Mouse (Mus musculus): ENCODE measurements at regions not wholly inside any gene's neighbourhood (a gene's known extent, or its start where the extent isn't known, plus 50 kb on each side); places are given as distances from the start of the nearest gene placed in this dataset.

DNA sequence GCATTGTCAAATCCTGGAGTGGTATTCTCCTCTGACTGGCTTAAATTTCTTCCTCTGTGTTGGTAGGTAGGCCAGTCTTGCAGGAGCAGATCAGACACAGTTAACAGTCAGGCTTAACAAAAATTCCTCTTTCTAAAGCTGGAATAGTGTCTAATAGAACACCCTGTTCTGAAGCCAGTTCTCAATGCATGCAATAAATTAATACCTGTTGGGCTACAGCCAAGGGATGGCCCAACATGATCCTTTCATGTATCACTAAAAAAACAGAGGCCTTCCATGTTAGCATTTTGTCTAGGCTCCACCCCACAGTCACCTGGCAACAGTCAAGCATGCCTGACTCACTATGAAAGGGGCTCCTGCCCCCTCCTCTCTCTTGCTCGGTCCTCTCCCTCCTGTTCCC lies 89.2 kb downstream of the Gm19935 start:
- TF ChIP-seq POLR2A (IDR thresholded peaks at IDR 0.05; ENCODE audit: borderline replicate concordance, extremely low read depth, low read depth, low read length), result no peak
- no peak for TF ChIP-seq CTCF (IDR thresholded peaks at IDR 0.05; ENCODE audit: insufficient read depth, low read length)

All from lung, adult 2 months (tissue).